Mouse (Mus musculus) hindbrain, embryonic 16.5 days (tissue): ENCODE measurements around the gene Sc5d. TPM values are rescaled to one million over a fixed set of nuclear protein-coding genes. Genes with fewer than 3 reads are reported as not detected.
A peak's percentile ranks its signal among the peaks of the same experiment; 100 is the strongest.

Experiments
- ATAC-seq: fragments of 200-750 bp; cut with Nextera tagmentation; 2 replicates; pipeline ENCODE4 v1.8.0; 2017; ENCODE audit warnings: moderate TSS enrichment, moderate library complexity
- H3K27ac ChIP-seq: fragments of 300-500 bp; sonication (generic); 2 replicates; pipeline ENCODE4 v1.5.1; 2014; ENCODE audit warnings: low read depth, mild to moderate bottlenecking, control low read depth, low read length, moderate library complexity
- H3K27me3 ChIP-seq: fragments of 300-500 bp; sonication (generic); replicated peaks from 2 replicates; pipeline ENCODE4 v1.6.1; 2014; ENCODE audit warnings: low read length; ENCODE audit not compliant: control insufficient read depth, insufficient read depth
- H3K36me3 ChIP-seq: fragments of 300-500 bp; sonication (generic); 2 replicates; pipeline ENCODE4 v1.6.1; 2014; ENCODE audit warnings: mild to moderate bottlenecking, low read length, moderate library complexity, mixed read lengths; ENCODE audit not compliant: control insufficient read depth, insufficient read depth
- H3K4me1 ChIP-seq: fragments of 300-500 bp; sonication (generic); 2 replicates; pipeline ENCODE4 v1.6.1; 2014; ENCODE audit warnings: low read depth, low read length; ENCODE audit not compliant: control insufficient read depth, insufficient read depth
- H3K4me2 ChIP-seq: fragments of 300-500 bp; sonication (generic); 2 replicates; pipeline ENCODE4 v1.6.1; 2014; ENCODE audit warnings: mild to moderate bottlenecking, low read length, control low read depth, moderate library complexity
- H3K4me3 ChIP-seq: fragments of 300-500 bp; sonication (generic); 2 replicates; pipeline ENCODE4 v1.5.1; 2014; ENCODE audit warnings: mild to moderate bottlenecking, low read length, control low read depth, moderate library complexity
- H3K9ac ChIP-seq: fragments of 300-500 bp; sonication (generic); 2 replicates; pipeline ENCODE4 v1.6.1; 2014; ENCODE audit warnings: low read depth, mild to moderate bottlenecking, control low read depth, low read length, moderate library complexity
- H3K9me3 ChIP-seq: fragments of 300-500 bp; sonication (generic); 2 replicates; pipeline ENCODE4 v1.6.1; 2014; ENCODE audit warnings: mild to moderate bottlenecking, low read length, moderate library complexity; ENCODE audit not compliant: control insufficient read depth
- WGBS: fragments of 180-500 bp; shearing (Covaris S2); extraction: QIAGEN DNeasy Blood & Tissue Kit; methylation state at CpG from one replicate; pipeline ENCODE4 v1.1.7; 2014; 5-methylcytosine and 5-hydroxymethylcytosine counted together
- polyA plus RNA-seq: library from polyadenylated mRNA; unstranded; fragments of >200 nt; fragmentation: Nextera tagmentation; extraction: Ambion mirVana; gene quantifications from 2 replicates; pipeline ENCODE4 v1.2.1, GENCODE M21; 2015

The Sc5d gene
- polyA plus RNA-seq, 1 experiment from 2014 or later: 84.1 TPM

DNA sequence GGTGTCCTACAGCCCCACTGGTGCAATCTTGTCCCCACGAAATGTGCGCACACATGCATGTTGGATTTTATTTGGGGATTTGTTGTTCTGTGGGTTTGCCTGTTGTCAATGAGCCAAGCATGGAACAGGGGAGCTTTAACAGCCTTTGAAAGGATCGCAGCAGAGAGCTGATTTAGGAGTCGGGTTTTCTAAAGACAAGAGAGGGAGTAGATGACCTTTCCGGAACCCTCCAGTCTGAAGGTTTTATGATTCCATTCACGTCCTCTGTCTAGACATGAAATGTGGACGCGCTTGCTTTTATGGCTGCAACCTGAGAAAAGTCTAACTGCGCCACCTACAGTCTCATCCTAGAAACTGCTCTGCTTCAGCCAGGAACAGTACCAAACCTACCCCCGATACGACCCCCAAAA, 23.5 kb downstream of the Sc5d start:
- Histone ChIP-seq H3K4me1 (peaks cover 11% of the 10 kb centered on the region), H3K9me3 (no peaks in the 10 kb centered on the region), H3K4me3 (no peak overlapping the region), H3K27me3 (no peaks in the 10 kb centered on the region), H3K4me2 (peak overlapping the region; percentile 51), H3K27ac (peak overlapping the region; percentile 59), H3K36me3 (no peaks in the 10 kb centered on the region), H3K9ac (peak overlapping the region; percentile 24; the same call in 1 of the 2 replicates)
- peak; percentile 87 for ATAC-seq
- 14% methylated on average over 11 of the region's 11 CpGs for WGBS

DNA sequence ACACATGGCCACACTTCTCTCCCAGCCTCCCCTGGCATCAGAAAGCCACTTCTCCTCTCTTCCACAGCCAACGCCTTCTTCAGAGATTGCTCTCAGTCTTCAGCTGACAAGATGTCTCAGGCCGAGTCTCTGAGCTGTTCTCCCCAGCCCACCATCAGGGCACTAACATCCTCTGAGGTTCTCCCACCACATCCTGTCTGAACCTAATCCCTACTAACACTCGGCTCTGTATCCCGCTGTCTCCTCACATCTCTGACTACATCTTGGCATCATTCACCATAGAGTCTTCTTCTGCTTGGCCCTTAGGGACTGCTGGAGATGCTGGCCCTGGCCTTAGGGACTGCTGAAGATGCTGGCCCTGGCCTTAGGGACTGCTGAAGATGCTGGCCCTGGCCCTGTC, 25.2 kb downstream of the Sc5d start:
- no peak overlapping the region for H3K4me2 ChIP-seq
- H3K27ac ChIP-seq: no peak overlapping the region
- H3K9me3 ChIP-seq: no peaks in the 10 kb centered on the region
- no peaks in the 10 kb centered on the region for H3K36me3 ChIP-seq
- H3K9ac ChIP-seq: no peak overlapping the region
- WGBS: 93% methylated on average over 4 of the region's 4 CpGs
- no peak for ATAC-seq
- peaks cover 11% of the 10 kb centered on the region for H3K4me1 ChIP-seq
- H3K27me3 ChIP-seq: no peaks in the 10 kb centered on the region
- H3K4me3 ChIP-seq: no peak overlapping the region

DNA sequence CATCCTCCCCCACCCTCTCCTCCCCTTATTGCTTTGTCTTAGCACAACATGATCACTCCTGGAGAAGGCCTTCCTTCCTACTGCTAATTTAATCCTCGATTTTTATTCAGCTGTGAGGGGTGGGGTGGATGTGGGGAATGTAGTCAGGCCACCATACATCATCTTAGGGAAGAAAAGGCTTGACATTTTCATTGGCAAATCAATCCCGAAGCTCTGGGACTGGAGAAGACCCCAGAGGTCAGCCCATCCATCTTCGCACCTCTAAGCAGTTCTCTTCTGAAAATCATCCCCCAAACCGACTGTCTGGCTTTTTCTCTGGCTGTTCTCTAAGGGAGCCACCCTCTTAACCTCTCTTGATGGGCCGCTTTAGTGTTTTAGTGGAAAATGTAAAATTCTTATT, 32.9 kb downstream of the Sc5d start:
- no peak overlapping the region for H3K4me3 ChIP-seq
- H3K4me2 ChIP-seq: no peak overlapping the region
- H3K9me3 ChIP-seq: no peaks in the 10 kb centered on the region
- WGBS: 30% methylated on average over 5 of the region's 5 CpGs
- H3K4me1 ChIP-seq: no peaks in the 10 kb centered on the region
- H3K27me3 ChIP-seq: no peaks in the 10 kb centered on the region
- H3K9ac ChIP-seq: no peak overlapping the region
- no peak overlapping the region for H3K27ac ChIP-seq
- H3K36me3 ChIP-seq: no peaks in the 10 kb centered on the region
- 0 out of 2 replicates have a peak, but pooled peaks have one; percentile 48 for ATAC-seq

DNA sequence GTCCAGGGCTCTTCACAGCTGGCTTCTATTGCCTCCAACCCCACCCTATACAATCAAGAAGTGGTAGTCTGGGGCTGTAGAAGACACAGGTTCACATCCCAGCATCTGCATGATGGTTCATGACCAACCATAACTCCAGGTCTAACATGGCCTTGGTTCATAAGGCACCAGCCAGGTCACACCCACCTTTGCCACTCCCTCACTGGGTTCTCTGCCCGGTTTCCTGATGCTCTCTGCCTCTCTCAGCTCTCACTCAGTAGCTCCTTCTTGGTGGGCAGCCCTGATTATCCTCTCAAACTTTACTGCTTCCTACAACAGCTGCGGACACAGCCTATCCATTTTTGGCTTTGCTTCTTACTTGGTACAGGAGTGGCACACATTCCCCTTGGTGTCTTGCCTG, 33.7 kb downstream of the Sc5d start:
- H3K27ac ChIP-seq: no peak overlapping the region
- no peaks in the 10 kb centered on the region for H3K27me3 ChIP-seq
- H3K9me3 ChIP-seq: no peaks in the 10 kb centered on the region
- 81% methylated on average over 2 of the region's 2 CpGs for WGBS
- no peak for ATAC-seq
- H3K4me3 ChIP-seq: no peak overlapping the region
- no peaks in the 10 kb centered on the region for H3K4me1 ChIP-seq
- no peak overlapping the region for H3K9ac ChIP-seq
- no peak overlapping the region for H3K4me2 ChIP-seq
- no peaks in the 10 kb centered on the region for H3K36me3 ChIP-seq

DNA sequence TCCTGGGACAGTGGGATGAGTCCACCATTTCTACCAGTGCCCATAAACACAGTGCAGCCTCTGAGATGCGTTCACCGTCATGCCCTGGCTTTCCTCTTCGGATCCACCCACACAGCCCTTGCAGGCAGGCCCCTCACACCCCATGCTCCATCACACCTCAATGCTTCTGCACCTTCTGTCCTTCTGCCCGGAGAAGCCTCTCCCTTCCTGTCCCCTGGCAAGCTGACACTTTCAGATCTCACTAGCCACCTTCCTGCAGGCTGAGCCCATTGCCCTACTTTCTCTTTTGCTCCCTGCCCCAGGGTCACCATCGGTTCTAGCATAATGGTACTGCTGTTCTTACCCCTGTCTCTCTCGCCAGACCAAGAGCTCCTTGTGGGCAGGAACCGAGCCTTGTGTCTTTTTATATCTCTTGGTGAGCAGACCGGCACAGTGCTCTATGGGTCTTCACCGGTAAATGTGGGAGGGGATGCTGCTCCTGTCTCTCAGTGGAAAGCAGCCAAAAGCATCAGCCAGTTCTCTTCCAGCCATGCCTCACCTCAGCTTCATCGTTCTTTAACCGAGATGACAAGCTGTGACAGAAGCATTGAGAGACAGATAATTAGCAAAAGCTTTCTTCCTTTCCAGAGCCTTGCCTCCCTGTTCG, 34.5 kb downstream of the Sc5d start:
- Histone ChIP-seq H3K4me3 (no peak overlapping the region), H3K4me1 (no peaks in the 10 kb centered on the region), H3K9ac (no peak overlapping the region), H3K27me3 (no peaks in the 10 kb centered on the region), H3K36me3 (no peaks in the 10 kb centered on the region), H3K4me2 (no peak overlapping the region), H3K9me3 (no peaks in the 10 kb centered on the region), H3K27ac (no peak overlapping the region)
- 63% methylated on average over 12 of the region's 12 CpGs for WGBS
- peak; percentile 37; the same call in 1 of the 2 replicates for ATAC-seq

DNA sequence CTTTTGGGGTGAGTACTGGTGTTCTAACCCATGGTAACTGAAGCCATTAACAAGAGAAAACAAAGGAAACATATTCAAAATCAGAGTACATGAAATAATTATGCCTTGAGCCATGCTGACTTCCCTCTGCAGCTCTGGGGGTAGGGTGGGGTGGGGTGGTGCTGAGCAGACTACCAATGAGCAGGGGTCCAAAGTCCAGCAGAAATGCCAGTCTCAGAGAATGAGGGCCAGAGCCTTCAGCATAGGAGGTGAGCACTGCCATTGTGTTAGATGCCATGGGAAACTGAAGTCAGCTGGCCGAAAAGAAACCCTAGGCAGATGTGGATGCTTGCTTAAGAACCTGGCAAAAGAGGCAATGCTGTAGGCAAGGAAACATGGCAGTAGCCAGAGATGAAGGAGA, 36.3 kb downstream of the Sc5d start:
- Histone ChIP-seq H3K9ac (no peak overlapping the region), H3K4me1 (no peaks in the 10 kb centered on the region), H3K27ac (no peak overlapping the region), H3K4me2 (no peak overlapping the region), H3K27me3 (no peaks in the 10 kb centered on the region), H3K36me3 (no peaks in the 10 kb centered on the region), H3K4me3 (no peak overlapping the region), H3K9me3 (no peaks in the 10 kb centered on the region)
- ATAC-seq: no peak
- WGBS: 79% methylated on average over 1 of the region's 1 CpGs

DNA sequence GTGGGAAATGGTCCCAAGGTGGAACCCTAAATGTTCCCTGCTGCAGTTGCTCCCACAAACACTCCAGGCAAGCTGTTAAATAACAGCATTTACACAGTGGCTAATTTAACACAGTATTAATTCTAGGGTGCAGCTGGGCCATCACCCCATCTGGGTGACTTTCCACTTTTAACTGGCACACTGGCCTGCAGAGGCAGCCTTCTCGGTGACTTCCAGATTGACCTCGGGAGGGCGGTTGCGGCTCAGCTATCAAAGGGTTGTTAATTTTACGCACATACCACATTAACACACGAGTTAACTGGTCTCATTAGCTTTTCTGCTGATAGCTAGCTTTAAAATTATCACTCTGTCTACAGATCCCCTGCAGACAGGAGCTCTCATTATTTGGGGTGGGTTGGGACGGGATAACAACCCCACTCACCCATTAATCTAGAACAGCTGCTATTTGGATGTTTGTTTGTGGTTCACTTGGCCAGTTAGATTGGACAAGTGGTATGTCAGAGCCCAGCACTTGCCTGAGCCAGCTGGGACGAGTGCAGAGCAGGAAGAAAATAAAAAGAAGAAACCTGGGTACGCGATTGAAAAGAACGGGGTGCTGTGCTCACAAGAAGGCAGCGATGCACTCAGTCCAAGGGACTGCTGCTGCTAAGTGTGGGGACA, 44.9 kb downstream of the Sc5d start:
- WGBS: 53% methylated on average over 12 of the region's 12 CpGs
- Histone ChIP-seq H3K9ac (no peak overlapping the region), H3K4me3 (no peak overlapping the region), H3K9me3 (no peaks in the 10 kb centered on the region), H3K4me1 (no peaks in the 10 kb centered on the region; the same call in 1 of the 2 replicates), H3K27me3 (no peaks in the 10 kb centered on the region), H3K36me3 (no peaks in the 10 kb centered on the region), H3K27ac (no peak overlapping the region), H3K4me2 (no peak overlapping the region)
- peak; percentile 30; the same call in 1 of the 2 replicates for ATAC-seq

DNA sequence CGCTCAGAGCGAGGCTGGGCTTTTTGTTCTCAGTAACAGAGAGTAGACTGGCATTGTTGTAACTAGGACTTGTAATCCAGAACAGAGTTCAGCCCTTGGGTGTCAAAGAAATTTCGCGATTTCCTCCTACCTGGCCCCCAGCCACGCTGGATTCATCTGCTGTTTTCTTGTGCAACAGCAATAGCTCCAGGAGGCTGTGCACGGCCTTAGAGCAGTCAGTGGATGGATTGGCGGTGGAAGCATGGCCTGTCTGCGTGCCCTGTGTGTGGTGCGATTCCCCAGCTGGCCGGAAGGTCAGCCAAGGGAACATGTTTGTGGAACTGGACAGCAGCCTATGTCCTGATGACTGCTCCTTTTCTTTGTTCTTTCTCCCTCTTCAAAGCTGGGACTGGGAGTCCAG, 46.4 kb downstream of the Sc5d start:
- Histone ChIP-seq H3K9ac (no peak overlapping the region), H3K4me2 (no peak overlapping the region), H3K27ac (no peak overlapping the region), H3K9me3 (no peaks in the 10 kb centered on the region), H3K4me3 (no peak overlapping the region), H3K4me1 (no peaks in the 10 kb centered on the region; the same call in 1 of the 2 replicates), H3K36me3 (no peaks in the 10 kb centered on the region), H3K27me3 (no peaks in the 10 kb centered on the region)
- 75% methylated on average over 10 of the region's 10 CpGs for WGBS
- ATAC-seq: no peak

DNA sequence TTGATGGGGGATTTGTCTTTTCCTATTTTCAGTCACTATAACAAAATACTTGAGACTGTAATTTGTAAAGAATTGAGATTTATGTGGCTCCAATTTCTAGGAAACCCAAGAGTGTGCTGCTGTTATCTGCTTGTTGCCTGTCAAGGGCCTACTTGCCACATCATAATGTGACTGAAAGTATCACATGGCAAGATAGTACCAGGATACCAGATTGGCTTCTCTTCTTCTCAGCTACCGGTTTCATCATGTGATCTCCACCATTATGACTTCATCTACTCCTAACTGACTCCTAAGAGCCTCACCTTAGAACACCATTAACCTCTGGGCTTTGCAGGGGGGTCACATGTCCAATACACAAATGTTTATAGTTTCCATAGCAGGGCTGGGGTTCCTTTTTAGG, 49.9 kb downstream of the Sc5d start:
- Histone ChIP-seq H3K9ac (no peak overlapping the region), H3K4me3 (no peak overlapping the region), H3K27ac (no peak overlapping the region), H3K4me1 (no peaks in the 10 kb centered on the region; the same call in 1 of the 2 replicates), H3K4me2 (no peak overlapping the region), H3K27me3 (no peaks in the 10 kb centered on the region), H3K9me3 (no peaks in the 10 kb centered on the region), H3K36me3 (no peaks in the 10 kb centered on the region)
- WGBS: 63% methylated on average over 1 of the region's 1 CpGs
- ATAC-seq: no peak
